In the genomic region with DNA sequence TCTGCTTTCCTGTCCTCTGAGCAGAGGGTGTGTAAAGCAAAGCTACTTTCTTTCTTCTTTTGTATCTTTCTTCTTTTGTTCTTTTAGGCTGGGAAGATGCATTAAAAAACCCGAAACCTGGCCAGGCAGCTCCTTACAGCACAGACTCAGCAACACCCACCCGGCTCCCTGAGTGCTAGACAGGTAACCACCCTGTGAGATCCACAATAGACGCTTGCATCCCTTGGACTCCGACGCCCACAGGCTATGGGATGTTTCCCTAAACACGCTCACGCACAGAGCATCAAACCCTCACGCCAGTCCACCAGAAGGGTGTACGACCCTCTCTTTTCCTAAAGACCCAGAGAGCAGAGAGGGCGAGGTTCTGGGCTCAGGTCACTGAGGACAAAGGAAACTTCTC, we compare ENCODE assay signal across 18 mouse cellular contexts. TPM values are rescaled to one million over a fixed set of nuclear protein-coding genes. Genes with fewer than 3 reads are reported as not detected.
DNase-seq lines count a peak whose midpoint lies in the region; ATAC-seq and TF ChIP-seq lines count a peak whose summit lies in the region.
"Had no signal": no experiment of that assay in that cellular context is flagged by ENCODE, and none has a peak within 500 bp of the region (broad histone marks: within the 10 kb centered on the region; RNA-seq: fewer than 3 reads in every experiment).

No protein-coding gene starts in this region.

- no peak for ATAC-seq in forebrain, embryonic 12.5 days (ENCODE audit: low FRiP score)
- ATAC-seq: activated CD4-positive, CD25-positive, alpha-beta regulatory T cell, adult 4 months; liver, embryonic 12.5 days; Patski had no signal

- WGBS in forebrain, embryonic 12.5 days, result 42% methylated on average over 10 of the region's 10 CpGs
- WGBS in limb, embryonic 10.5 days, result 69% methylated on average over 10 of the region's 10 CpGs

- H3K27me3 ChIP-seq in forebrain, embryonic 12.5 days, result peaks cover 24% of the 10 kb centered on the region
- peaks cover 20% of the 10 kb centered on the region; the same call in 1 of the 2 replicates for H3K27me3 ChIP-seq in limb, embryonic 10.5 days (ENCODE audit: low read depth, poor library complexity, severe bottlenecking)
- H3K27me3 ChIP-seq: embryonic facial prominence, embryonic 15.5 days had no signal

- TF ChIP-seq CTCF in left cerebral cortex, adult 2 months (IDR thresholded peaks at IDR 0.05), result no peak

- DNase-seq in left cerebral cortex, adult 2 months (ENCODE audit: extremely low spot score in 1 of 2, low spot score in 2 of 2), result no peak
- DNase-seq in left cerebral cortex, postnatal 10 days (ENCODE audit: extremely low spot score in 1 of 2, low spot score in 2 of 2), result no peak
- no peak for DNase-seq in ES-E14 (ENCODE audit: low read depth, low spot score)
- no peak for DNase-seq in limb, embryonic 10.5 days (ENCODE audit: low spot score)
- no peak for DNase-seq in layer of hippocampus, adult 9-10 months (ENCODE audit: low spot score)
- DNase-seq in adrenal gland, adult (ENCODE audit: inconsistent age in 2 of 2, low spot score in 1 of 2), result no peak
- DNase-seq: cerebellum, adult 18-20 months; cerebellum, postnatal 25 days; kidney, adult 18-20 months; kidney, postnatal 10 days; lung, adult 2 months; right cerebral cortex, postnatal 25 days had no signal

- H3K9ac ChIP-seq in ES-E14 (ENCODE audit: insufficient read depth, low read depth, low read length, poor library complexity, severe bottlenecking), result peak overlapping the region; percentile 7; the same call in 1 of the 2 replicates
- H3K9ac ChIP-seq in forebrain, embryonic 12.5 days, result no peak overlapping the region
- H3K9ac ChIP-seq: embryonic facial prominence, embryonic 15.5 days; liver, embryonic 12.5 days had no signal

- no peak overlapping the region for H3K4me2 ChIP-seq in forebrain, embryonic 12.5 days
- H3K4me2 ChIP-seq: embryonic facial prominence, embryonic 15.5 days; heart, embryonic 11.5 days; liver, embryonic 12.5 days had no signal

- intact Hi-C loops in left cerebral cortex, adult 2 months (cut with DNase I), result loop anchor here (2.0 to 5.0 kb wide), 3 partner anchors 30 to 193 kb away; no protein-coding TSS in a partner anchor
- intact Hi-C loops in left cerebral cortex, postnatal 10 days (cut with DNase I), result loop anchor here (5.0 kb wide), 2 partner anchors 163 to 188 kb away; no protein-coding TSS in a partner anchor

- H3K36me3 ChIP-seq in ES-E14 (ENCODE audit: control insufficient read depth, insufficient read depth, low read length, poor library complexity, severe bottlenecking), result no peaks in the 10 kb centered on the region
- H3K36me3 ChIP-seq in forebrain, embryonic 12.5 days (replicated peaks), result no peaks in the 10 kb centered on the region
- no peaks in the 10 kb centered on the region for H3K36me3 ChIP-seq in limb, embryonic 10.5 days
- H3K36me3 ChIP-seq: embryonic facial prominence, embryonic 15.5 days; liver, embryonic 12.5 days had no signal

- no peak overlapping the region for H3K4me3 ChIP-seq in left cerebral cortex, adult 2 months
- H3K4me3 ChIP-seq in ES-E14 (ENCODE audit: insufficient read depth in 1 of 2, low read depth in 1 of 2, low read length in 2 of 2, poor library complexity in 1 of 2, severe bottlenecking in 1 of 2), result no peak overlapping the region
- H3K4me3 ChIP-seq in forebrain, embryonic 12.5 days (replicated peaks), result no peak overlapping the region
- H3K4me3 ChIP-seq in limb, embryonic 10.5 days, result no peak overlapping the region
- H3K4me3 ChIP-seq: embryonic facial prominence, embryonic 15.5 days; liver, embryonic 12.5 days had no signal

- H3K27ac ChIP-seq in left cerebral cortex, adult 2 months, result peak overlapping the region; percentile 57
- H3K27ac ChIP-seq in ES-E14 (ENCODE audit: insufficient read depth, low read depth, low read length, poor library complexity, severe bottlenecking), result no peak overlapping the region
- peak overlapping the region; percentile 65; the same call in 1 of the 2 replicates for H3K27ac ChIP-seq in forebrain, embryonic 12.5 days
- H3K27ac ChIP-seq in limb, embryonic 10.5 days, result 0 out of 2 replicates have a peak overlapping the region, but pooled peaks have one; percentile 36
- H3K27ac ChIP-seq: embryonic facial prominence, embryonic 15.5 days; liver, embryonic 12.5 days had no signal

- in situ Hi-C loops in ES-E14 (cut with MboI; ENCODE audit: low sequenced_read_pairs in 2 of 2, unreplicated experiment in 2 of 2), result no loop called here

- H3K9me3 ChIP-seq in ES-E14 (ENCODE audit: control insufficient read depth, insufficient read depth, low read depth, low read length), result no peaks in the 10 kb centered on the region
- no peaks in the 10 kb centered on the region for H3K9me3 ChIP-seq in forebrain, embryonic 12.5 days
- no peaks in the 10 kb centered on the region for H3K9me3 ChIP-seq in limb, embryonic 10.5 days (replicated peaks)
- H3K9me3 ChIP-seq: embryonic facial prominence, embryonic 15.5 days; liver, embryonic 12.5 days had no signal

- peaks cover 3 to 8% of the 10 kb centered on the region in 2 experiments; a peak in 1 of 4 replicates for H3K4me1 ChIP-seq in ES-E14 (ENCODE audit: control insufficient read depth in 2 of 2, insufficient read depth in 2 of 2, low read length in 2 of 2, poor library complexity in 1 of 2)
- peaks cover 26% of the 10 kb centered on the region for H3K4me1 ChIP-seq in forebrain, embryonic 12.5 days
- peaks cover 33% of the 10 kb centered on the region for H3K4me1 ChIP-seq in limb, embryonic 10.5 days
- H3K4me1 ChIP-seq: liver, embryonic 12.5 days had no signal

TF ChIP-seq in ES-E14, 5 proteins besides CTCF, POLR2A, EP300 and RAD21:
- no peak for TF ChIP-seq ZNF384 (IDR thresholded peaks at IDR 0.05; ENCODE audit: low read depth, low read length)
- TF ChIP-seq ZC3H11A (IDR thresholded peaks at IDR 0.05; ENCODE audit: borderline replicate concordance, low read depth, low read length), result no peak

RNA-seq across cellular contexts. Expression of gene Pheta1, which starts 45.9 kb away (rescaled TPM):
- total RNA-seq in left cerebral cortex, adult 2 months (2021), result 10 to 100 TPM in 1 of 2 experiments, 1 to 10 TPM in 1; 8.9 to 10.5 TPM
- 10 to 100 TPM; 11.4 to 12.4 TPM for total RNA-seq in left cerebral cortex, postnatal 10 days (2021)
- 13.4 and 13.6 TPM in 2 replicates for total RNA-seq in ES-E14 (2012; rRNA removed)
- polyA plus RNA-seq in forebrain, embryonic 12.5 days (2016; fragmentation: Nextera tagmentation; extraction: Ambion mirVana), result 44.6 and 48.1 TPM in 2 replicates
- polyA plus RNA-seq in limb, embryonic 10.5 days (2016; fragmentation: Nextera tagmentation; extraction: Ambion mirVana), result 60.2 and 67.0 TPM in 2 replicates

RNA-seq across cellular contexts. Expression of gene Sh2b3, which starts 57.2 kb away (rescaled TPM):
- 10 to 100 TPM; 21.2 to 27.5 TPM for total RNA-seq in left cerebral cortex, adult 2 months (2021)
- total RNA-seq in left cerebral cortex, postnatal 10 days (2021), result 10 to 100 TPM; 17.1 to 17.3 TPM
- 9.1 and 10.5 TPM in 2 replicates for total RNA-seq in ES-E14 (2012; rRNA removed)
- 7.1 and 7.4 TPM in 2 replicates for polyA plus RNA-seq in forebrain, embryonic 12.5 days (2016; fragmentation: Nextera tagmentation; extraction: Ambion mirVana)
- polyA plus RNA-seq in limb, embryonic 10.5 days (2016; fragmentation: Nextera tagmentation; extraction: Ambion mirVana), result 10.9 and 11.2 TPM in 2 replicates
